Mouse (Mus musculus) gastrocnemius, postnatal 14 days (tissue): ENCODE results near the gene Car2. TPM values are rescaled to one million over a fixed set of nuclear protein-coding genes. Genes with fewer than 3 reads are reported as not detected.
A peak's percentile ranks its signal among the peaks of the same experiment; 100 is the strongest.

Experiments used
- DNase-seq: peaks from one replicate; pipeline ENCODE4 v3.0.0; 2021; ENCODE audit warnings: mixed read lengths
- intact Hi-C: fragments of 180-260 bp; cut with DNase I; formaldehyde crosslinking; loops from one replicate; pipeline ENCODE4 v1.15.1; 2025; ENCODE audit warnings: low total_unique reads
- total RNA-seq, 2 experiments: library from RNA; stranded (reverse); gene quantifications; 2 replicates each; pipeline ENCODE4 v1.2.3; 2021

The Car2 gene
- total RNA-seq, 2 experiments from 2014 or later: 7.2 to 8.4 TPM

DNA sequence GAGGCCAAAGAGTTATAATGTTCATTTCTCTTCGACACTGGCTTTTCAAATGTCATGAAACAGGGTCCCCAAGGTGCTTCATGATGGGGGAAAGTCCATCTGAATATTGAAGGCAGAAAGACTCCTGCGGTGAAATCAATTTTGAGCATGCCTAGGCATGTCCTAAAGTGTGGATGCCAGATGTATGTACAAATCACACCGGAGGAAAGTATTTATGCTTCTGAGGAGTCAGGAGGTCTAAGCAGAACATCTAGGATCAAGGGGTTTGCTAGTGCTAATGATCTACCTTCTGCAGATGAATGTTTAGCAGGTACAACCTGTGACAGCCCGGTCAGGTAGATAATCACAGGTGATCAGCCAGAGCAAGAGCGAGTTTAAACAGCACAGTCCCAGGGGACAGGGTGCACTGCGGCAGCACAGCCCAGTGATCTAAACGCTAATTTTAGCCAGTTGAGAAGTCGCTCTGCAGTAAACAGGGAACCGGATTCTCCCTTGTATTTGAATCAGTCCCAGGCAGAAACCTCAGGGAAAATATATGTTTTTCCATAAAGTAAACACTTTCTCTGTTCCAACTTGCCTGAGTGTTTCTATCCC lies 9.7 kb upstream of the Car2 start:
- DNase-seq: no peak
- intact Hi-C loops: no loop called here

- intact Hi-C loops: no loop called here
- no peak for DNase-seq
Measured at GRCm38 (mm10) chr3:14877251-14877909, 8.7 kb upstream of the Car2 start.

DNA sequence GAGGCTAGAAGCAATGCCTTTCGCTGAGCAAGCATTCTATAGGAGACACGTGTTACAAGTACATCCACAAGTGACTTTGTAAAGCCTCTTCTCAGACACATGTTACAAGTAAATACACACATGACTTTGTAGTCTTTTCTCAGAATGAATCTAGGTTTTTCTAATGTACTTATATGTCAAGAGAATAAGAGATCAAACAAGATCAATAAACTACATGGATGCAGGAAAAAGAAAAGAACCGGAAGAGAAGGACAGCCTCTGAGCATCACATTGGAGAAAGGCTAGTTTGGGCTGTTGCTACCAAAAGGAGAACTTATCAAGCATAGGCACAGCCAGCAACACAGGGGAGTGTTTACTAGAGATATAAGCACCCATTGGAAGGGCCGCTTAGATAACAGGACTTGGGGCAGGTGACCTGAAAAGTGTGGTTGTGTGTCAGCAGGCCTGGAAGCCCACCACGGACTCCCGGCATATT lies 7.3 kb upstream of the Car2 start:
- intact Hi-C loops: no loop called here
- DNase-seq: no peak

DNA sequence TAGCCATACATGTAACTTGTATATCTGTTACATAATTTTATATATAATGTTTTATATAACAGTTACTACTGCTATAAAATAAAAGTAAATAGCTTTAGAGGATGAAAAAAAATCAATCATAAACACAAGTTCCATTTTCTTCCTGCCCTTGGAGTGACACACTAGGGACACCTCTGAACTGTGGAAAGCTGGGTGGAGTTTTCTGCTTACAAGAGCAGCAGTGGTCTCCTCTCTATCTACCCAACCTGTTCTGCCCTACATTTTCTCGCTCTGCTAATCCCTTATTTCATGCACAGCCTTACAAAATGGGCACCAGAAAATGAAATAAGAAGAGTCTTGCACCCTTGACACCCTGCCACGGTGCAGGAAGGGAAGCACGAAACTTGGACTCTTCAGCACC lies 6.8 kb upstream of the Car2 start:
- no peak for DNase-seq

DNA sequence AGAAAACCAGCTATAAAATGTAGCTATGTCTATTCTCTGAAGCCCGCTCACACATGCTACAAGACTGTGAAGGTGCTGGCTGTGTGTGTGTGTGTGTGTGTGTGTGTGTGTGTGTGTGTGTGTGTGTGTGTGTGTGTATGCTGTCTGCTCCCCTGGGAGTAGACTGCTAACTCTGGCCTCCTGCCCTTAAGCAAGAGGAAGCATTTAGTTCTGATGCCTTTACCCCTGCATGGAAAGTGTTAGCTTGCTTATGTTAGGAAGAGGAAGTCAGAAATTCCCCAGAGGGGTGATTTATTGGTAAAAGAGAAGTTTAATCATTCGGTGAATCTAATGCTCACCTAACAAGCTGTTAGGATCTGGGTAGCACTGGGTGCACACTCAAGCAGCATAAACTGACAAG lies 5.8 kb upstream of the Car2 start:
- intact Hi-C loops: no loop called here
- DNase-seq: no peak

More for the DNA sequence above, 6.8 kb upstream of the Car2 start:
- intact Hi-C loops: no loop called here

GRCm38 (mm10) chr3:14882005-14882404 lies 4.1 kb upstream of the Car2 start:
- DNase-seq: no peak
- intact Hi-C loops: no loop called here

DNA sequence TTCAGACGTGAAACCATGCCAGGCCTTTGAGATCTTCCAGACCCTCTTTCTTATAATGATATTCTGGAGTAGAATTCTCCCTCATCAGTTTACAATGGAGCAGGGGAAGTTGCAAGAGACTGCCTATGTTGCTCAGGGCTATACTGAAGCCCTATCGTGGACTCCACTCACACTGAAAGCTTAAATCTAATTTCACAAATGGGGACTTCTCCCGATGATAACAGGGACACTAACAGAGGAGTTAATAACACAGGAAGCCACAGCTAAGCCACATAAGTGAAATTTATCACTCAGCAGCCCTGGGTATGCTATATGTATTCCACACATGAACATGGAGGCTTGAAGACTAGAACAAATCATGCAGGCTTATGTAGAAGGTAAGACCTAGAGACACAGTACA lies 3.3 kb upstream of the Car2 start:
- intact Hi-C loops: no loop called here
- no peak for DNase-seq

GRCm38 (mm10) chr3:14884826-14885225 lies 1.2 kb upstream of the Car2 start:
- DNase-seq: no peak
- intact Hi-C loops: no loop called here

GRCm38 (mm10) chr3:14887134-14887666 lies 1.1 kb downstream of the Car2 start:
- no peak for DNase-seq
- intact Hi-C loops: no loop called here

- intact Hi-C loops: no loop called here
- DNase-seq: no peak
Measured at GRCm38 (mm10) chr3:14887686-14888295, 1.7 kb downstream of the Car2 start.

DNA sequence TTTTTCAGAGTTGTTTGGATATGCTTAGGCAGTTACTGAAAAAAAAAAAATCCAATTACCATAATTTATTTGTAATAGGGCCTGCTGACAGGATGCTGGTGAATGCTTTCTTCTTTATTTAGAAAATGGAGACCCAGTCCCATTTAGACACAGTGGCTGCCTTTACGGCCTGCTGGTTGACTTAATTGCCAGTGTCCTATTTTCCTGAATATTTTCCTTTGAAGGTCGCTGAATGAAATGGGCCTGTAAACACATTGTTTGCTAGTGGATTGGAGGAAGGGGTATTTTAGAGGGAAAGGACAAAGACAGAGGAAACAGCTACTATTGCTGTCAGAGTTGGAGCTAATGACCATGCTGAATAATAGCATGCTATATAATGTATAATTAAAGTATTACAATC lies 2.5 kb downstream of the Car2 start:
- intact Hi-C loops: no loop called here
- no peak for DNase-seq

DNA sequence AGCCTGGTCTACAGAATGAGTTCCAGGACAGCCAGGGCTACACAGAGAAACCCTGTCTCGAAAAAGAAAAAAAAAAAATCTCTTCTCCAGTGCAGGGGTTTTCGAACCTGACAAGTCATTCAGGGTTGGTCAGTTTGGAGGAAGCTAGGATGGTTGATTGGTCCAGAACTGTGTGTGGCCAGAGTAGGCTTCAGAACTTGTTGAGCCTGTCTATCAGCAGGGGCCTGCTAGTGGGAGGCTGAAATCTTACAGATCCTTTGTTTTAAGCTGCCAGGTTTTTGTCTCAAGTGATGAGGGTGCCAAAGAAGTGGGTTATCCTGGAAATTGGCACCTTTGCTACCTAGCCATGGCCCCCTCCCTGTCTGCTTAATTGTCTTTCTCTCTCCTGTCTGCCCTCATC lies 3.0 kb downstream of the Car2 start:
- no peak for DNase-seq
- intact Hi-C loops: no loop called here

- no peak for DNase-seq
- intact Hi-C loops: no loop called here
Measured at GRCm38 (mm10) chr3:14889716-14890409, 3.8 kb downstream of the Car2 start.

DNA sequence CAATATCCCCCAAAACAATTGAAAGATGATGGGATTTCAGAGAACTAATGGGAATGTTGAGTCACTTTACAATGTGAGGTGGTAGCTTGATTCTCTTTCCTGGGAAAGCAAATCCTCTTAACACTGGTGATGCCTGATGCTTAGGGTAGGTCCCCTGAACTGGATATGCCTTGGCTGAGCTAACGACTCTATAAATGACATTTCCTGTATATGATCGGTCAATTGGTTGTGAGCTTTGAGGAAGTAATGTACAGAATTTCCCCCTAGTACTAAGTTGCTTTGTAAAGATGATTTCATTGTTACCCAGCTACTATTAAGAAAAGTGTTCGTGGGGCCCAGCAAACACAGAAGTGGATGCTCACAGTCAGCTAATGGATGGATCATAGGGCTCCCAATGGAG lies 6.9 kb downstream of the Car2 start:
- intact Hi-C loops: no loop called here
- DNase-seq: no peak

DNA sequence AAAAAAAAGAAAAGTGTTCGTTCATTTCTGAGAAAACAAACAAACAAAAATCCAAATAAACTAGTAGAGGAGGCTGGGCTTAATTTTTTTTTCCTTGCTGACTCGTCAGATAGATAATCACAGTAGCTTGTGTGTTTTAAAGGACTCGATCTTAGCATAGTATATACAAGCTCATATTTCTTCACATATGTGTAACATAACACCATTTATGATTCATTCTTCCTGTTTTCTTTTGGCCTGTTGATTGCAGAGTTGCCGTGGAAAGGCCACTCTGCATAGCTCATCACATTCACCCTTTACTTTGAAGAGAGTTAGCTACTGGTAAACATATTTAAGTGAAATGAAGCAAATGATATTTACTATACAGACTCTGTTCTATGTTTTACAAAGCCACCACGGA lies 7.6 kb downstream of the Car2 start:
- no peak for DNase-seq
- intact Hi-C loops: no loop called here

GRCm38 (mm10) chr3:14895333-14895732 lies 9.3 kb downstream of the Car2 start:
- intact Hi-C loops: no loop called here
- no peak for DNase-seq

DNA sequence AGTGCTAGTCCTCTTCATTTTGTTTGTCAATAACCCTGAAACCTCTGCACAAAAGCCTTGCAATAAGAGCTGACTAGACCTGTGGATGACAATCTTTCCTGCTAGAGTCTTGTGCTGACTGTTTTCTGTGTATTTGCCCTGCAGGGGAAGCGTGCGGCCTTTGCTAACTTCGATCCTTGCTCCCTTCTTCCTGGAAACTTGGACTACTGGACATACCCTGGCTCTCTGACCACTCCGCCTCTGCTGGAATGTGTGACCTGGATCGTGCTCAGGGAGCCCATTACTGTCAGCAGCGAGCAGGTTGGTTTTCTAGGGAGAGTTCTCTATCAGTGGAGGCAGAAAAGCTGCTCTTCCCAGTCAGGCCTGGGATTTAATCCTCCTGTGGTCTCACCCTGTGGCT lies 11.7 kb downstream of the Car2 start:
- peak; percentile 7 for DNase-seq
- intact Hi-C loops: no loop called here

DNA sequence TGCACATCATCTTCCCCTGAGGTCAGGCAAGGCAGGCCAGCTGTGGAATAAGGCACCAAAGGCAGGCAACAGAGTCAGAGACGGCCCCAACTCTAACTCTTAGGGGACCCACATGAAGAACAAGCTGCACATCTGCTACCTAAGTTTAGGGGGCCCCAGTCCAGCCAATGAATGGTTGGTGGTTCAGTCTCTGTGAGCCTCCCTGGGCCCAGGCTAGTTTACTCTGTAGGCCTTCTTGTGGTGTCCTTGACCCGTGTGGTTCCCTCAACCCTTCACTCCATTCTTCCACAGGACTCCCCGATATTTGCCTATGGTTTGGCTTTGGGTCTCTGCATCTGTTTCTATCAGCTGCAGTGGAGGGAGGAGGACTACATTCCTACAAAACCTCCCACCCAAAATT lies 17.3 kb downstream of the Car2 start:
- intact Hi-C loops: no loop called here
- no peak for DNase-seq

- intact Hi-C loops: no loop called here
- no peak for DNase-seq
Measured at GRCm38 (mm10) chr3:14904165-14904564, 18.1 kb downstream of the Car2 start.

GRCm38 (mm10) chr3:14907271-14907670 lies 21.2 kb downstream of the Car2 start:
- no peak for DNase-seq
- intact Hi-C loops: no loop called here
